Mouse (Mus musculus) monocyte, adult 5-6 weeks (primary cell): ENCODE results near the gene Slc9a8. TPM values are rescaled to one million over a fixed set of nuclear protein-coding genes. Genes with fewer than 3 reads are reported as not detected.

Experiments used
- total RNA-seq: library from RNA; stranded (forward); fragments of 200-1000, 200-491, 200-594 nt; gene quantifications from 3 replicates; pipeline ENCODE4 v1.2.3, GENCODE M21; 2017

The Slc9a8 gene
- total RNA-seq, 1 experiment from 2014 or later: 34.1 TPM

Other genes starting within 250 kb of the Slc9a8 start
- gene Kcnb1, start 231.6 kb upstream of the Slc9a8 start, total RNA-seq: 0.49 to 2.1 TPM (median 0.57 TPM) in 3 replicates
- not detected in 3 replicates for gene Ptgis, start 181.1 kb upstream of the Slc9a8 start, total RNA-seq
- 107 to 198 TPM (median 140 TPM) in 3 replicates for gene B4galt5, start 72.5 kb upstream of the Slc9a8 start, total RNA-seq
- 62.6 to 74.1 TPM (median 67.8 TPM) in 3 replicates for gene Rnf114, start 70.9 kb downstream of the Slc9a8 start, total RNA-seq
- gene Spata2, start 71.2 kb downstream of the Slc9a8 start, total RNA-seq: 7.3 to 13.8 TPM (median 9.6 TPM) in 3 replicates
- gene Snai1, start 116.5 kb downstream of the Slc9a8 start, total RNA-seq: not detected in 3 replicates
- 43.7 to 97.6 TPM (median 59.7 TPM) in 3 replicates for gene Ube2v1, start 210.4 kb downstream of the Slc9a8 start, total RNA-seq
- gene Gm20431, start 239.8 kb downstream of the Slc9a8 start, total RNA-seq: not detected in 3 replicates